Mouse (Mus musculus) stomach, postnatal 0 days (tissue): ENCODE measurements at regions not wholly inside any gene's neighbourhood (a gene's known extent, or its start where the extent isn't known, plus 50 kb on each side); places are given as distances from the start of the nearest gene placed in this dataset.

Source experiments
- ATAC-seq: fragments of 200-750 bp; cut with Nextera tagmentation; 2 replicates; pipeline ENCODE4 v1.8.0; 2017; ENCODE audit not compliant: low FRiP score, low TSS enrichment
- DNase-seq: peaks from one replicate; pipeline ENCODE4 v3.0.0-alpha.2; 2016; ENCODE audit warnings: low spot score
- H3K27ac ChIP-seq: fragments of 300-500 bp; sonication (generic); replicated peaks from 2 replicates; pipeline ENCODE4 v1.5.1; 2014; ENCODE audit warnings: mild to moderate bottlenecking, control low read depth
- H3K27me3 ChIP-seq: fragments of 300-500 bp; sonication (generic); 2 replicates; pipeline ENCODE4 v1.6.1; 2014; ENCODE audit warnings: low read length; ENCODE audit not compliant: control insufficient read depth, insufficient read depth
- H3K36me3 ChIP-seq: fragments of 300-500 bp; sonication (generic); 2 replicates; pipeline ENCODE4 v1.6.1; 2014; ENCODE audit warnings: low read length, mixed read lengths; ENCODE audit not compliant: control insufficient read depth, insufficient read depth
- H3K4me1 ChIP-seq: fragments of 300-500 bp; sonication (generic); replicated peaks from 2 replicates; pipeline ENCODE4 v1.6.1; 2014; ENCODE audit warnings: antibody characterized with exemption; ENCODE audit not compliant: control insufficient read depth, insufficient read depth
- H3K4me2 ChIP-seq: fragments of 300-500 bp; sonication (generic); replicated peaks from 2 replicates; pipeline ENCODE4 v1.6.1; 2014; ENCODE audit warnings: low read depth, mild to moderate bottlenecking, control low read depth, moderate library complexity
- H3K4me3 ChIP-seq: fragments of 300-500 bp; sonication (generic); 2 replicates; pipeline ENCODE4 v1.5.1; 2014; ENCODE audit warnings: low read depth, low read length, control low read depth
- H3K9ac ChIP-seq: fragments of 300-500 bp; sonication (generic); 2 replicates; pipeline ENCODE4 v1.6.1; 2014; ENCODE audit warnings: mild to moderate bottlenecking, low read length, control low read depth, mixed read lengths
- H3K9me3 ChIP-seq: fragments of 300-500 bp; sonication (generic); 2 replicates; pipeline ENCODE4 v1.6.1; 2016; ENCODE audit warnings: low read length; ENCODE audit not compliant: control insufficient read depth
- CTCF ChIP-seq: IDR thresholded peaks from 2 replicates; pipeline ENCODE4 v1.5.1; 2016; ENCODE audit warnings: antibody characterized with exemption, low read depth, mild to moderate bottlenecking, moderate library complexity
- EP300 ChIP-seq: optimal IDR thresholded peaks from 2 replicates; pipeline ENCODE3; 2016; ENCODE audit warnings: antibody characterized with exemption
- WGBS: fragments of 180-500 bp; shearing (Covaris S2); extraction: QIAGEN DNeasy Blood & Tissue Kit; methylation state at CpG from one replicate; pipeline ENCODE4 v1.1.7; 2014; 5-methylcytosine and 5-hydroxymethylcytosine counted together

DNA sequence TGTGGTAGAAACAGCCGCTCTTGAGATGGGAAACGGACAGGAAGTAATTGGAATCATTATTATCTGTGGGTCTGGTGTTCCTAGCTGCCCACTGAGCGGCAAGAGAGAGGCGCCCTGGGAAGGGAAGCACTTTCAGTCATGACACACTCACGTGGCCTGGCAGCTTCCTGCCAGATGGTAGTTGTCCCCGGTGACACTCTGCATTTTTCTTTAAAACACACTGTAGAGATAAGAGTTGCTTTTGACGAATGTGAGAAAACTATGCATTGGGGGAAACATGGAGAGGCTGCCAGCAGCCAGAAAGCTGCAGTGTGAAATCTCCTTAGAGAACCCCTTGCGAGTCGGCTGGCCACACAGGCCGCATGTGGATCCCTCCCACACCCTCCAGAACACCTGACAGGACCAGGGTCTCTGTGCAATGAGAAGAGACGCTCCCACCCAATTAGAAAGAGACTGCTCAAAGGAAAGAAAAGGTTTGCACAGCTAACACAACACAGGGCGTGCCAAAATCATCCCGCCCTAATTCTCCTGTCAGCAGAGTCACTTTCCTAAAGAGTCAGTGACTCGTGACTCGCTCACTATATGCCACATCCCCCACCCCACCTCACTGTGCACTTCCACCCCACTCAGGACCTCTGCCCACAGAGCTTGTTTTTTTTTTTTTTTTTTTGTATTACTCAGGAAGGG lies 194.0 kb upstream of the Map3k1 start:
- DNase-seq: peak; percentile 22
- 34% methylated on average over 15 of the region's 15 CpGs for WGBS
- no peak overlapping the region for H3K4me2 ChIP-seq

DNA sequence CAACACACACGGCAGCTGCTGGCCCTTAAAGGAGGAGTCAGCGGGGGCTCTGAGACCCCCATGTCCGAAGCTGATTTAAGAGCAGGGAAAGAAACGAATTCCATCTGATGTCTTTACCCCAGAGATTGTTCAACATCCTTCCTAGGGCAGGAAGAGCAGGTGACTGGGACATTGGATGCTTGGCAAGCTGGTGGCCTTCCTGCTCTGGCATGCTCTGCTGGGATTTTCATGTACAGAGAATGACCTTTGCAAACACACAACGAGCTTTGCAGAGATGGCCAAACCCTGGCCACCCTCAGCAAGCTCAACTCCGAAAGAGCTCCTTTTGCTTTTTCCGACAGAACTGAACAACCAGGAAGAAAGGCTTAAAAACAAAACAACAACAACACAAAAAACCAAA lies 194.7 kb upstream of the Map3k1 start:
- Histone ChIP-seq H3K27me3 (no peaks in the 10 kb centered on the region), H3K4me1 (no peaks in the 10 kb centered on the region; the same call in 1 of the 2 replicates), H3K4me3 (no peak overlapping the region), H3K4me2 (no peak overlapping the region), H3K9me3 (no peaks in the 10 kb centered on the region), H3K9ac (no peak overlapping the region), H3K27ac (no peak overlapping the region), H3K36me3 (no peaks in the 10 kb centered on the region)
- TF ChIP-seq CTCF (no peak), EP300 (no peak)
- WGBS: 74% methylated on average over 7 of the region's 7 CpGs
- DNase-seq (no peak), ATAC-seq (no peak)

More for the DNA sequence above, 194.0 kb upstream of the Map3k1 start:
- Histone ChIP-seq H3K4me3 (no peak overlapping the region), H3K9me3 (no peaks in the 10 kb centered on the region), H3K4me1 (no peaks in the 10 kb centered on the region; the same call in 1 of the 2 replicates), H3K27me3 (no peaks in the 10 kb centered on the region), H3K9ac (no peak overlapping the region), H3K27ac (no peak overlapping the region), H3K36me3 (no peaks in the 10 kb centered on the region)
- no peak for ATAC-seq
- no peak for TF ChIP-seq EP300
- TF ChIP-seq CTCF: peak; percentile 26; the same call in 1 of the 2 replicates

DNA sequence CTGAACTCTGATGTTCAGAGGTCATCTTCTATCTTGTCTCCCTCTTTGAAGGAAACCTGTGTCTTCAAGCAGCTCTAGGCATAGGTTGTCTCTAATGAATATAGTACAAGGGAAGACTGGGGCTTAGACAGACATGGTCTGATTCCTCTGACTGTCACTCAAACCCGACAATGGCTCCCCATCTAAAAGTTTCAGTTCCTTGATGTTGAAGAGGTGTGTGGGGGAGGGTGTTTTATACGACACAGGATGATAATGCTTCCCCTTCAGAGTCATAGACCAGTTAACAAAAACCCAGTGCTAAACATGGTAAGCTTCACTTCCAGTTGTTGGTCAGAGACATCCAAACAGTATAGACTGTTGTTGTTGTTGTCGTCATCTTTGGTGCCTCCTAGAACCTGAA lies 195.3 kb upstream of the Map3k1 start:
- DNase-seq: no peak
- ATAC-seq: no peak
- H3K9me3 ChIP-seq: no peaks in the 10 kb centered on the region
- no peak overlapping the region for H3K4me3 ChIP-seq
- H3K4me2 ChIP-seq: no peak overlapping the region
- H3K27me3 ChIP-seq: no peaks in the 10 kb centered on the region
- 90% methylated on average over 3 of the region's 3 CpGs for WGBS
- TF ChIP-seq EP300: no peak
- no peak for TF ChIP-seq CTCF
- no peaks in the 10 kb centered on the region; the same call in 1 of the 2 replicates for H3K4me1 ChIP-seq
- no peaks in the 10 kb centered on the region for H3K36me3 ChIP-seq
- H3K27ac ChIP-seq: no peak overlapping the region
- no peak overlapping the region for H3K9ac ChIP-seq

DNA sequence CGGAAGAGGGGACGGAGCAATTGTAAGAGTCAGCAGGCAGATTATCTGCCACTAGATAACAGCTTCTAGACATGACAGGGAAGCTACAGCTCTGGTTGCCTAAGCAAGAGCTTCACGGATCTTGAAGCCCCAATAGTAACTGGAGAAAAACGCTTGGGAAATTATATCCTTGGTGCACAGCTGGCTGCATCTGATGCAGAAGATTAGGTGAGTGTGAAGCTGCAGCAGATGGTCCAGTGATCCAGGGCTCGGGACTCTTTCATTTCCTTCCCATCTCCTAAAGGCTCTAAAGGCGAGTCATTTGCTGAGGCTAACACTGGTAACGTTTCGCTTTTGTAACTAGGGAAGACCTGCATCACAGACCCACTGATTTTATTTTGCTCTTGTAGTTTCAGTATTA lies 196.6 kb upstream of the Map3k1 start:
- DNase-seq: no peak
- Histone ChIP-seq H3K4me2 (no peak overlapping the region), H3K27me3 (no peaks in the 10 kb centered on the region), H3K4me3 (no peak overlapping the region), H3K9me3 (no peaks in the 10 kb centered on the region), H3K4me1 (no peaks in the 10 kb centered on the region; the same call in 1 of the 2 replicates), H3K9ac (no peak overlapping the region), H3K27ac (no peak overlapping the region), H3K36me3 (no peaks in the 10 kb centered on the region)
- 66% methylated on average over 8 of the region's 8 CpGs for WGBS
- ATAC-seq: no peak
- TF ChIP-seq EP300 (no peak), CTCF (no peak)

DNA sequence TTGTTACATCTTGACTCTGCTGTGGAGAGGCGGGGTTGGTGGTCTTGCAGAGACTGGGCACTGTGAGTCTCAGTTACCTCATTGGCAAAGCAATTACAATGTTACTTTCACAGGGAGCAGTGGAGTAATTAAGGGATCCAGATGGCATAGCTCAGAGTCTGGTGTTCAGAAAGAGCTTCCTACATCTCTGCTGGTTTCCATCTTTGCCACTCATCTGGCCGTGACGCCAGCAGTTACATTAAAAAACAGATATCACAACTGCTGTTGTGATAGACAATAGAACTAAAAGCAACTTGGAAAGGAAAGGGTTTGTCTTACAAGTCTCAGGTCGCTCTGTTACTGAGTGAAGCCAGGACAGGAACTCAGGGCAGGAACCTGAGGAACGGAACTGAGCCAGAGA lies 200.0 kb upstream of the Map3k1 start:
- no peak overlapping the region for H3K27ac ChIP-seq
- no peaks in the 10 kb centered on the region for H3K27me3 ChIP-seq
- H3K9ac ChIP-seq: no peak overlapping the region
- DNase-seq (no peak), ATAC-seq (no peak)
- WGBS: 92% methylated on average over 5 of the region's 5 CpGs
- no peaks in the 10 kb centered on the region for H3K4me1 ChIP-seq
- TF ChIP-seq CTCF (no peak), EP300 (no peak)
- H3K36me3 ChIP-seq: no peaks in the 10 kb centered on the region
- no peak overlapping the region for H3K4me3 ChIP-seq
- H3K4me2 ChIP-seq: no peak overlapping the region
- no peaks in the 10 kb centered on the region for H3K9me3 ChIP-seq

DNA sequence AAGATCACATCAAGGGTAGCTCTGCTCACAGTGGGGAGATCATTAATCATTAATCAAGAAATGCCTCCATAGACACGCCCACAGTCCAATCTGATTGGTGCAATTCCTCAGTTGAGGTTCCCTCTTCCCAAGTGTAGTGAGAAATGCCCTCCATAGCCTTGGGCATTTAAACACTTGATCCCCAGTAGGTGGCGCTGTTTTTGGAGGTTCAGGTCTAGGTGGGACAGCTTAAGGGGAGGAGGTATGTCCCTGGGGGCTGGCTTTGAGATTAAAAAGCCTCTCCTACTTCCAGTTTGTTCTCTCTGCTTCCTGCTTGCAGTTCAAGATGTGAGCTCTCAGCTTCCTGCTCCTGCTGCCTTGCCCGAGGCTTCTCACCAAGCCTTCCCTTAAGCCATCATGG lies 200.5 kb upstream of the Map3k1 start:
- no peaks in the 10 kb centered on the region for H3K27me3 ChIP-seq

More for the DNA sequence above, 200.5 kb upstream of the Map3k1 start:
- no peak overlapping the region for H3K4me2 ChIP-seq
- no peaks in the 10 kb centered on the region for H3K36me3 ChIP-seq
- no peaks in the 10 kb centered on the region for H3K4me1 ChIP-seq
- no peak overlapping the region for H3K27ac ChIP-seq
- DNase-seq: no peak
- peak; percentile 48 for TF ChIP-seq CTCF
- TF ChIP-seq EP300: no peak
- H3K9ac ChIP-seq: no peak overlapping the region
- WGBS: 76% methylated on average over 3 of the region's 3 CpGs
- no peaks in the 10 kb centered on the region for H3K9me3 ChIP-seq
- no peak overlapping the region for H3K4me3 ChIP-seq
- peak; percentile 48; the same call in 1 of the 2 replicates for ATAC-seq
